Mouse (Mus musculus) thymus, postnatal 10 days (tissue): ENCODE results near the gene Tmcc2.

Experiments used
- DNase-seq, 2 experiments: peaks; one replicate each; pipeline ENCODE4 v3.0.0; 2021; ENCODE audit warnings: low spot score in 2 of 2

Gene Tmcc2

DNA sequence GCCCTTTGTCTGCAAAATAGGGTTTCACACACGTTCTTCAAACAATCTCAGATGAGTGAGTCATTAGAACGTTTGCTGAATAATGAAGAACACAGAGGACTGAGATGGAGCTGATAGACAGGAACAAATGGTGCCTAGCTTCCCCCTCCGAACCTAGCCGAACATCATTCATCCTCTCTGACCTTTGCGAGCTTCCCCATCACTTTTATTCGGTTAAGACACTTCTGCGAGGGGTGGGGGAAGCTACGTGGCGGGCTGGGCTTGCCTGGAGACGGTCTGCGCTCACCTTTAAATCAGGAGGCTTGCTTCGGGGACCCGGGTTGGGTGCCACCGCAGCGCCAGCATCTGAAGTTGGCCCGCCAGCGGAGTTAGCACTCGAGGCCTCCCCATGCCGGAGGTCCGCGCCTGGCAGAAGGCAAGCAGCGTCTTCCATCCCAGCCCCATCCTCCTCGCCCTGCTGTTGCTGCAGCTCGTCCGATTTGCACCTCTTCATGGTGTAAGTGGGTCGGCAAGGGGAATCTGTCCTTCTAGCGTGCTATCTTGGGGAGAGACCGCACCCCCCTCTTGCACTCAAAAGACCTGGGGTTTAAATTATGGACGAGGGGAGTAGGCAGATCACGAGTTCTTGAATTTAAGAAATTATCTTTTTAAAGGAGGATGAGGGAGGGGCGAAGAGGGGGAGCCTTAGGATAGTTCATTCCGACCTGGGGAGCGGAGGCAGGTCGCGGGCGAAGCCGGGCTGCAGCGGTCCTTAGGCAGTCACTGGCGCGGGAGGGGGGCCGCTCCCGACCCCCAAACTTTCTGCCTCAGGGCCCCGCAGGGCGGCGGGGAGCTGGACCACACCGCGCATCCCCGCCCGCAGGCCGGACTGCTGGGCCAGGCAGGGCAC, at the start of gene Tmcc2:
TSS of gene Tmcc2 (minus strand) at position 591 of the 889 bp plus-strand sequence.
- DNase-seq: peak in 1 of 2 experiments; percentile 20

DNA sequence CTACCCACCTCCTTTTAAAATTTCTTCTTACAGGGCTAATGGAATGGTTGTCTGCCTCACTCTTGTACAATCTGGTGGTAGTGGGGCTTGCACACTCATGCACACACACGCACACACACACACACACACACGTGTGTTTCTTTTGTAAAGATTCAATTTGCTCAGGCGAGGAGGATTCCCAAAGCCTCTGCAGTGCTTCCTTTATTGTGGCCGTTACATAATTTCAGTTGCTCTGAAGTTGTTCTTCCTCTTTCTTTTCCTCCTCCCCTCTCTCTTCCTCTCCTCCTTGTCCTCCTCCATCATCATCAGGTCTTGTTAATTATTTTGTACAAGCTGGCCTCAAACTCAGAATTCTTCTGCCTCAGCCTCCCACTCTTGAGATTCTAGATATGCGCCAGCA, 46.3 kb upstream of the Tmcc2 start:
- no peak for DNase-seq

DNA sequence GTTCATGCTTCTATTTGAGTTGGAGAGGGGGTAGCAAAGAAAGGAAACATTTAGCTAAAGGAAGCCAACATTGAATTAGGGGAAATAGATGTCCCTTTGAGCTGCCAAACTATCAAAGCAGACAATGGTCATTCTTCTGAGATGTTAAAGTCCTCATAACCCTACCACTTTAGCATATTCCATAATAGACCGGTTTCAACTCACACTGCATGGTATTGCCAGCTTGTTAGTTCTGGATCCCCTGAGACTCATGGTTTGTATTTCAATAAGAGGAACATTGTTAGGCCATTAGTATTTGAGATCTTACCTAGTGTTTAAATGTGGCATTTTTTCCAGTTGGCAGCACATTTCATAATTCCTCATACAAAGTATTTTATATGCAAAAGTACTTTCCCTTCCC, 45.9 kb upstream of the Tmcc2 start:
- DNase-seq: no peak

DNA sequence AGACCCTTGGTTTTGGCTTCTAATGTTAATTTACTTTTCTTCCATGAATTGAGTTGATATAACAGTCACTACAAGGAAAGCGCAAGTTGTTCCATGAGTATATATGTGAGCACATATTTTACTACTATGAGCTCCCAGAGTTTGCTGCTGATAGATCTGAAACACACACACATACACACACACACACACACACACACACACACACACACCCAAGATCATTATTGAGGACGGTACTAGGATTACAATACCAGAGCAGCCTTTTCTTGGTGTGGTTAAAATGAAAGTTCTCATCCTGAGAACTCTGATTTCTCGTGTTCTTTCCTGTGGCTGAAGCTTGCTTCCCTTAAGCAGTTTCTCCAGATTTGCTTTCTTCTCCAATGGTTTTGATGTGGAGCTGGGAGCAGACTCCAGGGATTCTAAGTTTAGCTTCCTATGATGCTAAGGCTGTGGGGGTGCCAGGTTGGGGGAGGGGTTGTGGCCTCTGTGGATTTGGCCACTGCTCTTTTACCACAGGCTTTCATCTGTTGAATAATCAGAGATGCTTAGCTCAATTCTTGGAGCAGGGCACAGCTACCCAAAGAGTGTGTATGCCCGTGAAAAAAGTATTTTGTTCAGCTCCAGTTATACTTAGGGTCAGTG, 45.4 kb upstream of the Tmcc2 start:
- DNase-seq: no peak

DNA sequence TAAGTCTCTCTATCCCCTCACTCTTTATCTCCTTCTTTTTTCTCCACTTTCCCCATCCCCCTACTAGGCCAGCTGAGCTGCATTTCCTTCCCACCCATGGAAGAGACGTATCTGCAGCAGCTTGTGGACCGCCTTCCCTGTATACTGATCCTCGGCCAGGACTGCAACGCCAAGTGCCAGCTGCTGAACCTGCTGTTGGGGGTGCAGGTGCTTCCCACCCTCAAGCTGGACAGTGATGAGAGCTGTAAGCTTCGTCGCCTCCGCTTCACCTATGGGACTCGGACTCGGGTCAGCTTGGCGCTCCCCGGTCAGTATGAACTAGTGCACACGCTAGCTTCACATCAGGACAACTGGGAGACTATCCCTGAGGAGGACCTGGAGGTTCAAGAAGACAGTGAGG, 43.0 kb upstream of the Tmcc2 start:
- no peak for DNase-seq

DNA sequence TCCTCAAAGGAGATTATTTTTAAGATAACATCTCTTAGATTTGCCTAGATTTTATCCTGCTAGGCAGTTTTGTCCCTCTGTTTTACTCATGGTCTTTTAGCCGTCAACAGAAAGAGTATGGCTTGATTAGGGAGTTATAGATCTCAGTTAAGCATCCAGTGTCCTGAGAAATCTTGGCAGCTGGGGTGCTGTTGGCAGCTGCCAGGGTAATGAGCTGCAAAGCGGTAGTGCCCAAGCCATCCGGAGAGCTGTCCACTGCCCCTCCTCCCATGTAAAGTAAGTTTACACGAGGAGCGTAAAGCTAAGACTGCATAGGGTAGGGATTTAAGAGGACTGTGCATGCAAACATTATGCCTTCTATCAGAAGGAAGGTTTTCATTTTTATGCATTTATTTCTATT, 42.3 kb upstream of the Tmcc2 start:
- no peak for DNase-seq

DNA sequence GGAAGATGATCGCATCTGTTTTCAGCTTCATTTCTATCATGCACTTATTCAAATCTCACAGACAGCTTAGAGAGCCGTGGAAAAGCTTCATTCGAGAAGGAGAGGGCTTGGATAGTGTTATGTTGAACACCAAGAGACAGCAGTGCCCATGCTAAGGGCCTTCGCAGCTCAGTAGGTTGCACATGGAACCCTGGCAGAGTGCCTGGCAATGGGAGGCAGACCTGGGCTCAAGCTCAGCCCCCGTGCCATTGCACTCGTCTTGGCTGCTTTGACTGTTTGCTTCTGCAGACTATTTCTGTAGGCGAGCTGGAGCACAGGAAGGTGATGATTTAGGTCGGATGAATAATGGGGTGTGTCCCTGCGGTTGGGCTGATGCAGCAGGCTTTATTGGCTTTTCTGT, 40.6 kb upstream of the Tmcc2 start:
- no peak for DNase-seq

DNA sequence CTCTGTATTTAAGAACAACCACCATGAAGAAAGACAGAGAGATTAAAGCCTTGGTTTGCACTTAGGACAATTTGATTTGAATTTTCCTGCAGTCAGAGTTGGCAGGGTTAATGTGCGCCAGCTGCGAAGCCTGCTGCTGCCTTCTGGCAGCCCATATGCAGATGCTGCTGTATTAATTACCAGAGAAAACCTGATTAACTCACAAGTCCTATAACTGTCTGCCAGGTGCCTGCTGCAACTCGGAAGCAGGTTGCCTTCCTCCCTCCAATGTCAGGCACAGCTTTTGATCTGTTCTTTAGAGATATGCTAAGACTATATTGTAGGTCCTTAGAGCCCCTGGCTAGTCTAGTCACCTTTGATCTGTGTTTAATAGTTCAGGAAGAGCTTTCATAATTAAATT, 39.7 kb upstream of the Tmcc2 start:
- DNase-seq: no peak

DNA sequence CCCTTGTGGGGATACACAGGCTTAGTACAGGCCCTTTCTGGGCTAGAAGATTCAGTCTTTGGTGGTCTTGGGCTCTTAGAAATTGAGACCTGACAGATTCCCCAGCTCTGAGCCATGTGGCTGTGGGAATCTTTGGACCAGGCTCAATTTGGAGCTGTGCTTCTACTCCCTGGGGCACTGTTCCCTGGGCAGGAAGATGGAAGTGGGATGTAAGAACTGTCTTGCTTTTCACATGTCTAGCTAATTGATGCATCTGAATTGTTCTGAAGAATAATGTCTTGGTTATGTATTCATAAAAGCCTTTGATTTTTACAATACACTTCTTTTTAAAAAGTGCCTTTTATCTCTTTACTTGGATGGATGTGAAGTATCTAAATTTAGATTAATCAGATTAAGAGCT, 34.5 kb upstream of the Tmcc2 start:
- no peak for DNase-seq

DNA sequence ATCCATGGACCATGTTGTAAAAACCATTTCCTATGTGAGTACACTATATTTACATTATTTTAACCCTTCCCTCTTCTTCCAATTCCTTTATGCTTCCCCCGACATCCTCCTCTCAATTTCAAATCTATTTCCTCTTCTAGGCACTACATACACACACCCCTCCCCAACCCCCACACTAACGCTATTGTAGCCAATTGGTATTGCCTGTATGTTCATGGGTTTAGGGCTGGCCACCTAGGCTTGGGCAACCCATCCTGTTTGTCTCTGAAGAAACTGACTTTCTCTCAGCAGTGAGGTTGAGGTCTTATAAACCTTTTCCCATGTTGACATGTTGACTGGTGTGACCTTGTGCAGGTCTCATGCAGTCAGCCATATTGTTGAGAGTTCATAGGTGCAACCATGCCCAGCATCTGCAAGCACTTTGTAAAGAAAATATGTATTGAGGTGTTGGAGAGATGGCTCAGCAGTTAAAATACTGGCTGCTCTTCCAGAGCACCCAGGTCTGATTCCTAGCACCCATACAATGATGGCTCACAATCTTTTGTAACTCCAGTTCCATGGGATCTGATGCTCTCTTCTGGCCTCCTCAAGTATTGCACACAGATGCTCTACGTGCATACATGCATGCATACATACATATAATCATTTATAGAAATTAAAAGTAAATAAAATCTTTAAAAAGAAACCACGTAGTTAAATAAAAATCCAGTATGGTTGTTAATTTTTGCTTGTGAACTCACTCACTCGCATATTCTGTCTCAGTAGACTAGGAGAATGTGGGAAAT, 32.0 kb upstream of the Tmcc2 start:
- DNase-seq: no peak

DNA sequence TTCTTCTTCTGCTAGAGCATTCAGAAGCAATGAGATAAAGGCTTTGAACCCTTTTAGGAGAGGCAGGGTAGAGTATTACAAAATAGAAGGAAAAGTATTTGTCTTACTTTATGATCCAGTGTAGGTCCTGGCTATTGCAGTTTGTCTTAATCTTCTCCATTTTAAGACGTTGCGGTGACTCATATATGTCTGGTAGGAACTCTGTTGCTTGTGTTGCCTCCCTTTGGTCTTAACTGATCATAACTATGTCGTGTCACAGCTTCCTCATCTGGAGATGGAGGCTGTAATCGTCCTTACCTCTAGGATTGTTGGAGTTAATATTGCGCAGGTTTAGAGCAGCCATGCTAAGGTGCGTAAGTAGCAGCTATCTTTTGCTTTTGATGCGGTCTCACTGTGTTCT, 29.6 kb upstream of the Tmcc2 start:
- DNase-seq: no peak

DNA sequence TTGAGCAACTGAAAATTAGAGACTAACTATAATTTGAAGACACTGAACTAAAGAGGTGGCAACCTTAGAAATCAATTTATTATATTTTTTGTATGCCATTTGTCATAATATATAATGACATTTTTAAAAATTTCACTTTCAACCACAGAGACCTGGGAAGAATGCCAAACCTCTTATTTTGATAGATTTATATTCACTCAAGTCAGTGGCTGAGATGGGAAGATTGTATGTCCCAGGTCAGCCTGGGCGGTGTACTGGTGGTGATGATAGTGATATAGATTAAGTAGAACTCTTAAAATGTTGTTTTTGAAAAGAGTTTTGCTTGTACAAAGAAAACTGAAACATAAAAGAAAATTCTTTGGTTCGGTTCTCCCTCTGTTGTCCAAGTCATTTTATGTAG, 29.1 kb upstream of the Tmcc2 start:
- DNase-seq: no peak

DNA sequence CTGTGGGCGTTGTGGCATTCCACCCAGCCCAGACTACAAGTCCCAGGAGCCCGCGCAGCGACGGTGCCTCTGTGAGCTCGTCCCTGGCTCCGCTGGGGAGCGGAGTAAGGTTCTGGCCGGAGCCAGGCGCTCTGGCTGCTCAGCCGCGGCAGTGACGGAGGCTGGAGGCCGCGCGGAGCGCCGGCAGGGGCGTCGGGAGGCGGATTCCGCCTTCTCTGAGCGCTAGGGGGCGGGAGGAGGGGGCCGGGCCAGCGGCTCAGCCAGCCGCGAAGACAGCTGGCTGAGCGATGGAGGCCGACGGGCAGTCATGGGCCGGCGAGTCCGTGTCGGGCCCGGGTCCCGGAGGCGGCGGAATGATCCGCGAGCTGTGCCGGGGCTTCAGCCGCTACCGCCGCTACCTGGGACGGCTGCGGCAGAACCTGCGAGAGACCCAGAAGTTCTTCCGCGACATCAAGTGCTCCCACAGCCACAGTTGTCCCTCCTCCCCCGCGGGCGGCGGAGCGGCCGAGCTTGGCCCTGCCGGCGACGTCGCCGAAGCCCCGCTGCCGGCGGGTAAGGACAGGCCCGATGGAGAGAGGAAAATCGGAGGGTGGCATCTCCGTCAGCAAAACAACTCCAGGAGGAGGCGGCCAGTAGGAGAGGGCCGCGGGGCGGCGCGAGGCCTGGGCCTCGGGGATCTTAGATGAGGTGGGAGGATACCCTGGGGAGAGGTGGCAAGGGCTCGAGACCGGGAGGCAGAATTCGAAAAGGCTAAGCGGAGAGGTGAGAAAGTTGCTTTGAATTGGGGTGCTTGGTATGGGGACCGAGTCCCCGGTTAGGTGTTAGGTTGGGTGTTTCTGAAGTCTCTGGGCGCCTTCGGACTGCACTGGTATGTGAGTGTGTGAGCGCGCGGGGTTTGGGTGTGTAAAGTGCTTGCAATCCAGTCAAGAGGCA, 26.5 kb upstream of the Tmcc2 start, which contains the start of gene Dstyk:
TSS of gene Dstyk (plus strand) at position 237 of the 933 bp plus-strand sequence.
- DNase-seq: peak; percentile 70 to 82

DNA sequence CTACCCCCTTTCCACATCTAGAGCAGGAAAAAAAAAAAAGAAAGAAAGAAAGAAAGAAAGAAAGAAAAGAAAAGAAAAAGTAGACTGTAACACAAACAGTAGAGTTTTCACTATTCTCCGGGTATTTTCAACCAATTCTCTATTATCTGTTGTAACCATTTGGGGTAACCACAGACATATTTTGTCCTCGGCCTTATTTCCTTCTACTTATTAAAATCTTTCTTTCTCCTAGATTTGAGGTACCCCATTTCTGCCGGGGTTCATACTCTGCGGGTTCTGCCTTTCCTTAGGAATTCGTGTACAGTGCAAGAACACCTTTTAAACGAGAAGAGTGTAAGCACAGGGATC, 25.8 kb upstream of the Tmcc2 start:
- no peak for DNase-seq

DNA sequence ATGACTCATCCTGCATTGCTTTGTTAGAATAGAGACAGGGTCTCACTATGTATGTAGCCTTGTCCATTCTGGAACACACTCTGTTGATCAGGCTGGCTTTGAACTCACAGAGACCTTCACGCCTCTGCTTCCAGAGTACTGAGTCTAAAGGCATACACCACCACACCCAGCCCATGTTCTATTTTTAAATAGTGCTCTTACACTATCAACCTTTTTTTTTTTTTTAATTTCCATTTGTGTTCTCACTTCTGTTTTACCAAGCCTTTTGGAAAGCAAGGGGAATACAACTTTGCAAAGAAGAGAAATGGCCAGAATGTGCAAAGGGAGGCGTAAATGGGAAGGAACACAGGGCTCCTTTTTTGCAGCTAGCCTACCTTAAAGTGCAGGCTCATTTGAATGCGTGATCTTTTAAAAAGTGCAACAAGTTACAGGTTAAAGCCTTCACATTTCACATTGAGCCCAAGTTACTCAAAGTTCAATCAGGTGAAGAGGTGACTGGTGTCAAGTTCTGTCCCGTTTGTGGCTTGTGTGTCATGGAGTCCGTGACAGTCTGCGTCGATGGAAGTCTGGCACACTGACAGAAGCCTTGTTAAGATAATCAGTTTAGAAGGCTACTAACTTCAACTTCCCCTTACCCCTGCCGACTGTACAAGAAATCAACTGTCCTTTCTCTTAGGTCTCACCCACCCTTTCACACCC, 25.3 kb upstream of the Tmcc2 start:
- DNase-seq: no peak

DNA sequence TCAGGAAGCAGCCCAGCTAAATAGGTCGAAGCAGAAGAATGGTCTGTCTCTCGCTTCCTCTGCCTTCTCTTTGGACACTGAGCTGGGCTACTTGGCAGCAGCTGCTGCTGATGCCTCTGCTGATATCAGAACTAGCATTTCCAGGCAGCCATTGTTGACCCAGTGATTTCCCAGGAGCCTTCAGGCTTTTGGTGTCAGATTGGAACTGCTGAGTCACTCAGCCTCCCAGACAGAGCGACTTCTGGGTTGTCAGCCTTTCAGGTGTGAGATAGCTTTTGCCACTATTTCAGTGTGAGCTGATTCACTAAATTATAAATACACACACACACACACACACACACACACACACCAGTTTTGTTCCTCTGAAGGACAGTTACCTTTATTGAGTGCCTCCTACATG, 19.6 kb upstream of the Tmcc2 start:
- no peak for DNase-seq

DNA sequence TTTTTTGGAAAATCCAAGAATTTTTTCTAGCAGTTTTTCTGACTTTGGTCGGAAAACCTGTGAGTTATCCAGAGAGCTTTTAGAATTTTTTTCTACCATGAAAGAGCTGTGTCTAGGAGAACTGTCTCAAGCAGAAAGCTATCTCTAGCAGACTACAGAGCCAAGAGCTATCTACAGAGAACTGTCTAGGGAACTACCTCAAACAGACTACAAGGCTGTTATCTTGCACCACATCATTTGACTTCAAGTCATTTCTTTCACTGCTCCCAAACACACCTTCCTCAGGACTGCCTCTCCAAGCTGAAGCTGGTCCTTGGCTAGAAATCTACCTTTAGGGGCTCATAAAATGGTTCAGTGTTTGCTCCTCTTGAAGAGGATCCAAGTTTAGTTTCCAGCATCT, 10.8 kb upstream of the Tmcc2 start:
- DNase-seq: no peak

DNA sequence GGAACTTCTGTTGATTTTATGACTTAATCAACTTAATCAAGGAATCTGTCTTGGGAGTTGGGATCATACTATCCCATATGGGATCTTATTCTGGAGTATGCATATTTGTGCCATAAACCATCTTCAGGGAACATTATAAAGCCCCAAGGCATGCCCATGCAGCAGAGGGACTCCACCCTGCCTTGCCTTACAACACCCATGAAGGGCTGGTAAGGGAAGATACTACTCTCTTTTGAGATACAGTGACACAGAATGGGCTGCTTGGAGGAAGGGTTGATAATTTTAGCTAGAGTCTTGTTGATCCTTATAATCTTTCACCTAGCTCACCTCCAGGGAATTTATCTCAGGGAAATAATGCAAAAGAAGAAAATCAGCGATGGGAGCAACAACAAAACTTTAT, 9.5 kb upstream of the Tmcc2 start:
- no peak for DNase-seq

DNA sequence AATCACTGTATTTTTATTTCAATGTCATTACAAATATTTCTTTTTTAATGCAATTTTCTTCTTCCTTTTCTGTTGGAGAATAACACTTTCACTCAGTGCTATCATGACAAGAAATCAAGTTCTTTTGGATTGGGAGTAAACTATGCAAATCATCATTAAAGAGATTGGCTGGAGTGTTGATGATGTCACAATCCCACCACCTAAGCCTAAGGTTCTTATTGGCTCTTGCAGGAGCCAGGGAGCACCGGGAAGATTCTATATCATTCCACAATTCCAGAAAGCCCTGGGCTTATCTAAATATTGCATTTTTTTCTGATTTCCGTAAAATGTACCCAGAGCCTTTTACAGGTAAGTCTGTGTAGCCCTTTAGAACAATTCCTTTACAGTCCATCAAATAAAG, 5.6 kb upstream of the Tmcc2 start:
- DNase-seq: no peak

DNA sequence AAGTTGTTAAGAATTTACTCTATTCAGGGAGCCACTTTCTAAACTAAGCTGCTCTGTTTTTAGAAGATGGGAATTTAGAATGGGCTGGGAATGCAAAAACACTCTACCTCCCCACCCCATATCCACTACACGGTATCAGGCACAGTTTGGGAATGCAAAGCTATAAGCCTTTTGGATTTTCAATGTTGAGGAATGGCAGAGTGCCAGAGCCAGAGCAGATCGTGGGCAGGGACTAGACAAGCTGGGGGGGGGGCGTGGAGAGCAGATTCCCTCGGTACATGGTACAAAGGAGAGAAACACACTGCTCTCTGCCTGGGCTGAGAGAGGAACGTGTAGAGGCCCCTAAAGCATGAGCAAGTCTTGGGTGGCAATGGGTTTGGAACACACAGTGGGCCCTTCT, 1.8 kb upstream of the Tmcc2 start:
- DNase-seq: no peak

DNA sequence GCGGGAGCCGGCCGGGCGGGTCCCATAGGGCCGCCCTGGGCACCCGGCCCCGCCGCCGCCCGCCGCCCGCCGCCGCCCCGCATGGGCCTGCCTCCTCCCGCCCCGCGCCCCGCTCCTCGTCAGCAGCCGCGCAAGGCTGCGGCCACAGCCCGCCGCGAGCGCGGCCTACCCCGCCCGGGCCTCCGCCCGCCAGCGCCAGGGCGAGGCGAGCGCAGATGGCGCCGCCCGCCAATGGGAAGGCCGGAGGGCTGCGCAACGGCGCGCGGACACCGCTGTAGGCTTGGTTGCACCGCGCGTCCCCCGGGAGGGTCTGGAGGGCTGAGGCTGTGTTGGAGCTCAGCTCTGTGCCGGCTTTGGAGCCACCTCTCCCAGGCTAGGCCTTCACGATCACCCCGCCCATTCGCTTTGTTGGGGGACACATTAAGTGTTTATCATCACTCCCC, 520 bp upstream of the Tmcc2 start:
- peak in 1 of 2 experiments; percentile 14 for DNase-seq
